Mouse (Mus musculus) T-helper 2 cell (primary cell): ENCODE data around the gene Cd52.

Experiments used
- in situ Hi-C: fragments of 300-600 bp; cut with MboI, MseI; formaldehyde crosslinking; loops from one replicate; pipeline ENCODE4 v1.15.1; 2025; ENCODE audit warnings: high pct_unique_total_duplicates

The Cd52 gene

GRCm38 (mm10) chr4:134060135-134060865, 34.6 kb downstream of the Cd52 start, which contains the start of gene Crybg2:
TSS of gene Crybg2 (plus strand) at chr4:134060815.
- in situ Hi-C loops, result no loop called here

GRCm38 (mm10) chr4:134058908-134059307, 36.0 kb downstream of the Cd52 start:
- in situ Hi-C loops, result no loop called here

GRCm38 (mm10) chr4:134058166-134058715, 36.6 kb downstream of the Cd52 start:
- in situ Hi-C loops, result no loop called here

GRCm38 (mm10) chr4:134053538-134053937, 41.3 kb downstream of the Cd52 start, which contains the start of gene Zfp683:
TSS of gene Zfp683 (plus strand) at chr4:134053838.
- in situ Hi-C loops, result no loop called here

- in situ Hi-C loops, result no loop called here
These were observed 42.3 kb downstream of the Cd52 start for GRCm38 (mm10) chr4:134052560-134052959.

- in situ Hi-C loops, result no loop called here
These were observed 43.0 kb downstream of the Cd52 start for GRCm38 (mm10) chr4:134051912-134052311.

GRCm38 (mm10) chr4:134047648-134048047, 47.2 kb downstream of the Cd52 start:
- in situ Hi-C loops, result no loop called here

- in situ Hi-C loops, result no loop called here
These were observed 51.8 kb downstream of the Cd52 start for GRCm38 (mm10) chr4:134043041-134043440.

GRCm38 (mm10) chr4:134041317-134042123, 53.4 kb downstream of the Cd52 start:
- in situ Hi-C loops, result no loop called here

GRCm38 (mm10) chr4:134035953-134036352, 58.9 kb downstream of the Cd52 start:
- in situ Hi-C loops, result loop anchor here (5.0 kb wide), 2 partner anchors 46 to 91 kb away; partner anchors contain the start of gene Sh3bgrl3
